Mouse (Mus musculus) ES-Bruce4 (cell line): Measurements from ENCODE around the gene Pnpla8.

ENCODE experiments used
- CTCF ChIP-seq: IDR thresholded peaks from one replicate; pipeline ENCODE4 v1.8.1; 2011; ENCODE audit warnings: low read depth, low read length
- EP300 ChIP-seq: IDR thresholded peaks from 2 replicates; pipeline ENCODE4 v1.6.1; 2011; ENCODE audit warnings: low read depth, low read length; ENCODE audit not compliant: insufficient read depth
- POLR2A ChIP-seq: IDR thresholded peaks from one replicate; pipeline ENCODE4 v1.8.1; 2011; ENCODE audit warnings: low read length; ENCODE audit not compliant: insufficient read depth

DNA sequence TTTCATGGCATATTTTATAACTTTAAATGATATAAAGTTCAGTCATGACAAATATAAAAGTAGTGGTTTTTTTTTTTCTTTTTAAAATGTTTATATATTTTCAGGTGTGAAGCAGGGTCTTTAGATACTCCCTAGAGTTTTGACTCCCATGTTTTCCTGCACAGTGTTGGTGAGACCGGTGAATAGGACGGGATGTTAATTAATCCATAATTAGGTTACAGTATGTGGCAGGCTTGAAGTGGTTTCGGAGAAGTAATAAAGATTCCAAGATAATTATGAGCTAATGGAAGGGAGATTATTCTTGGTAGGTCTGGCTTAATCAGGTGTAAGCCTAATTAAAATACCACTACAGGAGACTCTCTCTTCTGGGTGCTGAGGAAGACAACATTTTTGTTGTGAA lies 125.0 kb downstream of the Pnpla8 start:
- no peak for TF ChIP-seq CTCF
- no peak for TF ChIP-seq EP300
- TF ChIP-seq POLR2A, result no peak
